Mouse (Mus musculus) granulocyte monocyte progenitor cell, adult 5-6 weeks (primary cell): ENCODE results near the gene Top2b. TPM values are rescaled to one million over a fixed set of nuclear protein-coding genes. Genes with fewer than 3 reads are reported as not detected.

Experiments used
- ATAC-seq: replicated peaks from 2 replicates; pipeline ENCODE4 v1.8.0; 2016; ENCODE audit warnings: mild to moderate bottlenecking, moderate TSS enrichment, inconsistent platforms; ENCODE audit not compliant: poor library complexity, severe bottlenecking
- total RNA-seq, 2 experiments: library from RNA; stranded (forward) in 1 of 2; stranded (reverse) in 1 of 2; fragments of 200-712, 200-1000 nt in 1 of 2; fragments of >200 nt in 1 of 2; fragmentation: Nextera tagmentation in 1 of 2; gene quantifications; 2 replicates each; pipeline ENCODE4 v1.2.3; 2014 to 2017

Gene Top2b
- total RNA-seq (2014; fragmentation: Nextera tagmentation) = 84.8 and 111 TPM in 2 replicates
- total RNA-seq (2017) = 125 and 160 TPM in 2 replicates

DNA sequence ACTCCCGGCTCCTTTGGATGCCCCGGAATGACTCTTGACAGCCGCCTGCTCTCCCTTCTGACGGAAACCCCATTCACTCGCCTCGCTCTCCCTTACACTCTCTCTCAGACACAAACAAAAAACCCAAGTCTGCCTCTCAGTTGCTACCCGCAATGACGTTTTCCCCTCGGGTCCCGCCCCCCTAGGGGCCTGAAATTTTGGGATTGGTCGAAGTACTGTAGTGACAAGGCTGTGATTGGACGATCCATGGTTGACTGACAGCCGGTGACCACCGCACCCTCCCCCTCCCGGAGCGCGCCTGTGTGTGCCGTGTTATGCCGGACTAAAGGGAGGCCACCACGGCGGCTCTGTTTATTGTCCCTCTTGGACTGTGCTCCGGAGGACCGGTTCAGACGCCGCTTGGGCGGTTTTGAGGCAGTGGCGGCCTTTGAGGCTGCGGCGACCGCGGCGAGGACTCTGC is at the start of gene Top2b:
Top2b (plus strand) TSS at position 302 of the 460 bp plus-strand sequence.
- peak; percentile 82 for ATAC-seq

DNA sequence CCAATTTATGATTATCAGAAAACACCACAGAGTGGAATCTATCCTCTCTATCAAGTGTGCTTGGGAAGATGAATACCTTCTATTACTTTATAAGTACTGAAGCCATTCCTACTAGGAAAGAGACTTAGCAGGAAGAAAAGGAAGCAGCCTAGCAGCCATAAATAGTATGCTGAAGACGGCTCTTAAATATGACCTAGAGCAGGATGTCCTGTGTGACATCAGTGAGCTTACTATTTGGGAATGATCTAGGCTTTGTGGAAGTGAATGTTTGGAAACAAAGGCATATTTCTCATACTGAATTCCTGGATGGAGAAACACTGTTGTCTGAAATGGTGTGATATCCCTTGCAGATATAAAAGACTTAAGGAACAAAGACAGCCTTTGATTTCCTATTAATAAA is 48.3 kb upstream of the Top2b start:
- ATAC-seq = no peak

DNA sequence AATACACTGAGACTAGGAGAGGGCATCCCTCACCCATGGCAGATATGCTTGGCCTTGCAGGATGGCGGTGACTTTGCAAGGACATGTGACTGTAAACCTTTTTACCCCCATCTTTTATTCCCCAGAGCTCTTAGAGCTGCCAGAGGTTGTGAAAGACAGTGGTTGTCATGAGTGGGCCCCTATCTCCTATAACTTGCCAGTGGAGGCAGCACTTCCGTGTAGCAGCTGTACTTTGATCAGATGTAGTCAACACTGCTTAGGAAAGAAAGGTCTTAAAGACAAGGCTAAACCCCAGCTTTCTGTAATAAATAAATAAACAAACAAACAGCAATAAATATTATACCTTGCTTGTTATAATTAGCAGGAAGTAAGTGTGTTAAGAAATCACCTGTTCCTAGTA is 45.2 kb upstream of the Top2b start:
- no peak for ATAC-seq

- no peak for ATAC-seq
These were observed 40.6 kb upstream of the Top2b start for GRCm38 (mm10) chr14:16324394-16324793.

DNA sequence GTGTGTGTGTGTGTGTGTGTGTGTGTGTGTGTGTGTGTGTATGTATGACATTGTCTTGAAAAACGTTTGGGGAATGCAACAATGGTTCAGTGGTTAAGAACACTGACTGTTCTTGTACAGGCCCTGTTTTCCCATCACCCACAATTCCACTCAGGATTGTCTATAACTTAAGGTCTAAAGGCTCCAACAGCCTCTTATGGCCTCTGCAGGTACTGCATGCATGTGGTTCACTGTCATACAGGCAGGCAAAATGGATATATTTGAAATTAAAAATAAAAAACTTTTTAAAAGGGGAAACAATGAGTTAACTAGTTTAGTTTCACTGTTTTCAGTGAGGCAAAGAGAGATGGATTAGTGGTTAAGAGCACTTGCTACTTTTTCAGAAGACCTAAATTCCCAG is 39.8 kb upstream of the Top2b start:
- no peak for ATAC-seq

- ATAC-seq = no peak
These were observed 36.4 kb upstream of the Top2b start for GRCm38 (mm10) chr14:16328531-16328930.

DNA sequence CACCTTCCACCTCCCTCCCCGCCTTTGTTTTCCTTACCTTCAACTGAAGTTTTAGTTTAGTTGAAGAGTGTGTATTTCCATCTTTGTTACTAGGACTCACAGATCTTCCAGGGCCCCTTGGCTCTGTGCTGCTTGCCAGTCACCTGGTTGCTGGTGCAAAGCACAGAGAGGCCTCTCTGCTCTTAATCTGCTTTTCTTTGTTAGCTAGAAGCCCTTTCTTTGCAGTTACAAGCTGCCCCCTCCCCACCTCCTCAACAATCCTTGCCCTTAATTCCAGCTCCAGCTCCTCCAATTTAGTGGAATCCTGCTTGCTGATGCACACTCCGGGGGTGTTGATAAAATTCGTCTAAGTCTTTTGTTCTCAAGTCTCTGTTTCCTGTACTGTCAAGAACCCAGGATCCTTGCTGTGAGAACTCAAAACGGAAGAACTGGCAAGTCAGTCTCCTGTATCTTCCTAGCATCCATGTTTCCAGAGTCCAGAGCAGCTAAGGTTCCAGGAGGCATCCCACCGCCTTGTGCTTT is 36.0 kb upstream of the Top2b start:
- ATAC-seq = no peak

- no peak for ATAC-seq
These were observed 35.2 kb upstream of the Top2b start for GRCm38 (mm10) chr14:16329756-16330155.

DNA sequence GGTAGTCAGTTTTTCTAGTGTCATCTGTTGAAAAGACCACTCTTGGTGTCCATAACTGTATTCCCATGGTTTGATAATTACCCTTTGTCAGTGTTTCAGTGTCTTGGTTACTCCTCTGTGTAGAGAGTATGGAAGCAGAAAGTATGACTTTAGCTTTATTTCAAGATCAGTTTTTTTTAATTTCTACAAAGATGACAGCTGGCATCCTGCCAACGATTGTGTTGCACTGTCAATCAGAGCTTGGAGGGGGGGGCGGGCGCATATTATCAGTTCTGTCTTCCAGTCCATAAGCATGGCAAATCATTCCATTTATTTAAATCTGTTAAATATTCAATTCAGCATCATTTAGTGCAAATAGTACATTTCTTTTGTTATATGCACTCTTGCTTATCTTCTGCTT is 30.7 kb upstream of the Top2b start:
- no peak for ATAC-seq

GRCm38 (mm10) chr14:16335835-16336417 is 29.1 kb upstream of the Top2b start:
- ATAC-seq = no peak

GRCm38 (mm10) chr14:16347505-16347904 is 17.5 kb upstream of the Top2b start:
- ATAC-seq = no peak

DNA sequence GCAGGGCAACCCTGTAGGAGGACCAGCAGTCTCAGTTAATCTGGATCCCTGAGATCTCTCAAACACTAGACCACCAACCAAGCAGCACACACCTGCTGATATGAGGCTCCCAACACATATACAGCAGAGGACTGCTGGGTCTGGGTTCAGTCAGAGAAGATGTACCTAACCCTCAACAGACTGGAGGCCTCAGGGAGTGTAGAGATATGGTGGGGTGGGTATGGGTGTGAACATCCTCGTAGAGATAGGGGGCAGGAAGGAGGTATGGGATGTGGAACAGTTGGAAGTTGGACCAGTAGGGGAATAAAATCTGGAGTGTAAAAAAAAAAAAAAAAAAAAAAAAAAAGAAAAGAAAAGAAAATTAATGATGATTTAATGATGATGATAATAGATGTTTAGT is 5.3 kb upstream of the Top2b start:
- no peak for ATAC-seq

DNA sequence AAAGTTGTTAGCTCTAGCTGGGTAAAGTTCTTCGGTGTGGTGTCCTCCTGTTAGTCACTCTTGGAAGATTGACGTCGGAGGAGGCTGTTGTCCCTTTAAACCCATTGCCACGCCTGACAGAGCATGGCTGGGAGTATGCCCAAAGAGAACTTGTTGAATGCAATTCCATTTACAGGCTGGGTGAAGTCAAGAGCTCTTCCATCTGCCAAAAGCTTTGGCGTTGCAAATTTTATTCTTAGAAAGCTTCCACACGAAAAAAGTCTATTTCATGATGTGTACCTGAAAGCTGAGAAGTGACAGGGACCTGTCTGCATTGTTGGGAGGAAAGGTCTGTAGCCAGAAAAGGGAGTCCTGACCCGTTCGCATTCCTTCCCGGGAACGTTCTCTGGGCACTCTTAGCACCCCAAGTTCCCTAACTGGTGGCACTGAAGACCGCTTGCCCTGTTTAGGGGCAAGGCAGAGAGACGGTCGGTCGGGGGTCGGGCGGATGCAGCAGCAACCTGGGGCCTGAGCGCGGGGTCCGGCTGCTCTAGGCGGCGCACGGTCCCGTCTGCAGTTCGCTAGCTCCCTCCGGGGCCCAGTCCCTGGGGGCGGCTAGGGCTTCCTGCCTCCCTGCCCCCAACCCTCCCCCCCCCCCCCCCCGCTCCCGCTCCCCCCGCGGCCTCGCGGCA is 683 bp upstream of the Top2b start:
- ATAC-seq = peak; percentile 31

DNA sequence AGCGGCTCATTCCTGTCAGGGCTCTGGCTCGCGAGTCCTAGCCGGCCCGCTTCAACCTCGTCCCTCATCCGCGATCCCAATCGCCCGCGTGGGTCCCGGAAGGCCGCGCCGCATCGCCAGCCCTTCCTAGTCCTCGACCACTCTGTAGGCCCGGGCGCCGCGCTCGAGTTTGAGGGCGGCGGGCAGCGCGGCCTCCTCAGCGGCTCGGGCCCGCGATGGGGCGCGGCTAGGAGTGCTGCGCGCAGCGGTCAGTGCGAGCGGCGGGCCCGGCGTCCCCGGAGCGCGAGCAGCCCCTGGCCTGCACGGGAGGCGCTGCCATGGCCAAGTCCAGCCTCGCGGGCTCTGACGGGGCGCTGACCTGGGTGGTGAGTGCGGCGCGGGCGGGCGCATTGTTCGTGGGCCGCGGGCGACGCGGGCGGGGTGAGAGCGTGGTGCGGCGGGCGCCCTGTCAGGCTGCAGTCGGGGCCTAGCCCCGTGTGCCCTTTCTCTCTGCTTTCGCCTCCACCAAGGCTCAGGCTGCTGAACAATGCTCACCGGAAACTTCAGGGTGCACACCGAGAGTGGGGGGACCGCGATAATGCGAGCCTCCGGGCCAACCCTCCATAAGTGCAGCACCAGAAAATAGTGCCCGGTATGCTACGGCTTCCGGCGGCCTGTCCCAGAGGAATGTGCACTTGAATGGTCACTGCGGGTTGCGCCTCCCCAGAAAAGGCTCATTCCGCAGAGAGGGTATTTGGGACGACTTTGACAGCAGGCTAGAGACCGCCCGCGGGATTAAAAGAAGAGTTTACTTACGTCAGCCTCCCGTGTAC is 589 bp downstream of the Top2b start:
- ATAC-seq = peak; percentile 17

GRCm38 (mm10) chr14:16366174-16366889 is 1.4 kb downstream of the Top2b start:
- peak; percentile 4 for ATAC-seq

- ATAC-seq = peak; percentile 27
These were observed 2.0 kb downstream of the Top2b start for GRCm38 (mm10) chr14:16366986-16367385.

GRCm38 (mm10) chr14:16372761-16373160 is 7.8 kb downstream of the Top2b start:
- peak; percentile 85 for ATAC-seq

DNA sequence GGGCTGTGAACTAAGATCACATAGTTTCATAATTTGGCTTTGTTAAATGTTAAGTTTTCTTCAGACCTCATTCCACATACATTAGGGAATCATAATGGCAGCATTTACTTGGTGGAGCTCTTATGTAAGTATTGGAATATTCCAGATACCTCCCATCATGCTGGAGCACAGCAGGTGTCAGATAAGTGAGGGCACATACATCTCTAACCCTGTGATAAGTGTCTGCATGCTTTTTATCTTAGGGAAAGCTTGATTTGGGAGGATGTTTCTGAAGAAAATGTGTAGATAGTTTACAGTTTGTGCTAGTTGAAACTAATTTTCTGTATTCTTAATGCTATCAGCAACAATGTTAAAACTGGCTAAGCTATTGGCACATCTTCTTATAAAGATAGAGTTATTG is 8.2 kb downstream of the Top2b start:
- ATAC-seq = no peak

- peak; percentile 98 for ATAC-seq
These were observed 15.1 kb downstream of the Top2b start for GRCm38 (mm10) chr14:16379917-16380570.

- ATAC-seq = no peak
These were observed 19.8 kb downstream of the Top2b start for GRCm38 (mm10) chr14:16384783-16385182.
